Mouse (Mus musculus) intestine, embryonic 16.5 days (tissue): ENCODE results near the gene Adam1b. TPM values are rescaled to one million over a fixed set of nuclear protein-coding genes. Genes with fewer than 3 reads are reported as not detected.

Experiments
- ATAC-seq: fragments of 200-750 bp; cut with Nextera tagmentation; 2 replicates; pipeline ENCODE4 v1.8.0; 2017; ENCODE audit warnings: moderate TSS enrichment, moderate library complexity
- H3K27ac ChIP-seq: fragments of 300-500 bp; sonication (generic); 2 replicates; pipeline ENCODE4 v1.5.1; 2014; ENCODE audit warnings: mild to moderate bottlenecking, low read length
- H3K27me3 ChIP-seq: fragments of 300-500 bp; sonication (generic); replicated peaks from 2 replicates; pipeline ENCODE4 v1.6.1; 2014; ENCODE audit warnings: low read length, control low read depth, mixed read lengths; ENCODE audit not compliant: control insufficient read depth, insufficient read depth
- H3K36me3 ChIP-seq: fragments of 300-500 bp; sonication (generic); 2 replicates; pipeline ENCODE4 v1.6.1; 2014; ENCODE audit warnings: low read length, control low read depth; ENCODE audit not compliant: control insufficient read depth, insufficient read depth
- H3K4me1 ChIP-seq: fragments of 300-500 bp; sonication (generic); 2 replicates; pipeline ENCODE4 v1.6.1; 2014; ENCODE audit warnings: low read length, control low read depth, mixed read lengths; ENCODE audit not compliant: control insufficient read depth, insufficient read depth
- H3K4me2 ChIP-seq: fragments of 300-500 bp; sonication (generic); 2 replicates; pipeline ENCODE4 v1.6.1; 2014; ENCODE audit warnings: low read depth, low read length, control low read depth
- H3K4me3 ChIP-seq: fragments of 300-500 bp; sonication (generic); 2 replicates; pipeline ENCODE4 v1.5.1; 2014; ENCODE audit warnings: mild to moderate bottlenecking, low read length
- H3K9ac ChIP-seq: fragments of 300-500 bp; sonication (generic); 2 replicates; pipeline ENCODE4 v1.6.1; 2014; ENCODE audit warnings: low read depth, low read length
- H3K9me3 ChIP-seq: fragments of 300-500 bp; sonication (generic); 2 replicates; pipeline ENCODE4 v1.6.1; 2016; ENCODE audit warnings: low read length, control low read depth; ENCODE audit not compliant: control insufficient read depth
- WGBS: fragments of 180-500 bp; shearing (Covaris S2); extraction: QIAGEN DNeasy Blood & Tissue Kit; methylation state at CpG from one replicate; pipeline ENCODE4 v1.1.7; 2014; 5-methylcytosine and 5-hydroxymethylcytosine counted together
- polyA plus RNA-seq: library from polyadenylated mRNA; unstranded; fragments of >200 nt; fragmentation: Nextera tagmentation; extraction: Ambion mirVana; gene quantifications from 2 replicates; pipeline ENCODE4 v1.2.1, GENCODE M21; 2015

The Adam1b gene
- polyA plus RNA-seq, 1 experiment from 2014 or later, result not detected

- ATAC-seq, result peak; percentile 36; the same call in 1 of the 2 replicates
- Histone ChIP-seq H3K36me3 (no peaks in the 10 kb centered on the region), H3K9me3 (no peaks in the 10 kb centered on the region), H3K27ac (peak overlapping the region; percentile 20), H3K4me1 (peaks cover 11% of the 10 kb centered on the region), H3K4me3 (no peak overlapping the region), H3K4me2 (no peak overlapping the region), H3K27me3 (no peaks in the 10 kb centered on the region), H3K9ac (no peak overlapping the region)
- 18% methylated on average over 3 of the region's 3 CpGs for WGBS
Measured at GRCm38 (mm10) chr5:121469566-121469965, 33.7 kb downstream of the Adam1b start.

- Histone ChIP-seq H3K9ac (no peak overlapping the region), H3K4me1 (peaks cover 3% of the 10 kb centered on the region; the same call in 1 of the 2 replicates), H3K27ac (no peak overlapping the region), H3K27me3 (no peaks in the 10 kb centered on the region), H3K36me3 (no peaks in the 10 kb centered on the region), H3K4me2 (no peak overlapping the region), H3K9me3 (no peaks in the 10 kb centered on the region), H3K4me3 (no peak overlapping the region)
- ATAC-seq, result no peak
- 75% methylated on average over 5 of the region's 5 CpGs for WGBS
Measured at GRCm38 (mm10) chr5:121463601-121464250, 39.5 kb downstream of the Adam1b start.

- peak; percentile 73 for ATAC-seq
- Histone ChIP-seq H3K9ac (no peak overlapping the region), H3K36me3 (no peaks in the 10 kb centered on the region), H3K4me3 (no peak overlapping the region), H3K9me3 (no peaks in the 10 kb centered on the region), H3K27me3 (no peaks in the 10 kb centered on the region), H3K4me1 (peaks cover 3% of the 10 kb centered on the region; the same call in 1 of the 2 replicates), H3K27ac (no peak overlapping the region), H3K4me2 (no peak overlapping the region)
- 51% methylated on average over 5 of the region's 5 CpGs for WGBS
Measured at GRCm38 (mm10) chr5:121462967-121463366, 40.3 kb downstream of the Adam1b start.

- H3K4me2 ChIP-seq, result no peak overlapping the region
- H3K9me3 ChIP-seq, result no peaks in the 10 kb centered on the region
- peaks cover 3% of the 10 kb centered on the region; the same call in 1 of the 2 replicates for H3K4me1 ChIP-seq
- no peaks in the 10 kb centered on the region for H3K36me3 ChIP-seq
- no peak overlapping the region for H3K9ac ChIP-seq
- 38% methylated on average over 1 of the region's 1 CpGs for WGBS
- ATAC-seq, result 0 out of 2 replicates have a peak, but pooled peaks have one; percentile 15
- H3K27me3 ChIP-seq, result no peaks in the 10 kb centered on the region
- no peak overlapping the region for H3K4me3 ChIP-seq
- no peak overlapping the region for H3K27ac ChIP-seq
Measured at GRCm38 (mm10) chr5:121462171-121462502, 41.1 kb downstream of the Adam1b start.

- Histone ChIP-seq H3K4me2 (no peak overlapping the region), H3K4me1 (peaks cover 3% of the 10 kb centered on the region; the same call in 1 of the 2 replicates), H3K9ac (no peak overlapping the region), H3K9me3 (no peaks in the 10 kb centered on the region), H3K4me3 (no peak overlapping the region), H3K27ac (no peak overlapping the region), H3K27me3 (no peaks in the 10 kb centered on the region), H3K36me3 (no peaks in the 10 kb centered on the region)
- peak; percentile 63 for ATAC-seq
- 54% methylated on average over 4 of the region's 4 CpGs for WGBS
Measured at GRCm38 (mm10) chr5:121461339-121462170, 41.7 kb downstream of the Adam1b start.

GRCm38 (mm10) chr5:121455510-121456265 is 47.5 kb downstream of the Adam1b start:
- no peak for ATAC-seq
- H3K27ac ChIP-seq, result peak overlapping the region; percentile 33; the same call in 1 of the 2 replicates
- H3K4me2 ChIP-seq, result no peak overlapping the region
- H3K9ac ChIP-seq, result no peak overlapping the region
- peaks cover 25% of the 10 kb centered on the region for H3K4me1 ChIP-seq
- no peaks in the 10 kb centered on the region for H3K27me3 ChIP-seq
- no peak overlapping the region for H3K4me3 ChIP-seq
- WGBS, result 65% methylated on average over 9 of the region's 9 CpGs
- H3K9me3 ChIP-seq, result no peaks in the 10 kb centered on the region
- H3K36me3 ChIP-seq, result no peaks in the 10 kb centered on the region

DNA sequence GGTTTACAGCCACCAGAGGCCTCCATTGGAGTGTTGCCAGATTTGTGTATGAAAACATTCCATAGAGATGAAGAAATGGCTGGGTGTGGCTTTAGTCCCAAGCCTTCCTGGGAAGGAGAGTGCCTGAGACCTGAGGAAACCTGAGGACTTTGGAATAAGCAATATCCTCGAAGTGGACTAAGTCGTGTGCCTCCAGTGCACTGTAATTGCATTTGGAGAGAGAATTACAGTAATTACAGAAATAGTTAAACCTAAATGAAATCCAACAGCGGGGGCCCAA is 48.8 kb downstream of the Adam1b start:
- Histone ChIP-seq H3K27ac (peak overlapping the region; percentile 68), H3K9me3 (no peaks in the 10 kb centered on the region), H3K9ac (peak overlapping the region; percentile 20; the same call in 1 of the 2 replicates), H3K27me3 (no peaks in the 10 kb centered on the region), H3K4me1 (peaks cover 31% of the 10 kb centered on the region), H3K36me3 (no peaks in the 10 kb centered on the region), H3K4me2 (peak overlapping the region; percentile 26; the same call in 1 of the 2 replicates), H3K4me3 (no peak overlapping the region)
- ATAC-seq, result peak; percentile 59
- WGBS, result 47% methylated on average over 3 of the region's 3 CpGs

- no peaks in the 10 kb centered on the region for H3K36me3 ChIP-seq
- peak overlapping the region; percentile 99; the same call in 1 of the 2 replicates for H3K9ac ChIP-seq
- ATAC-seq, result peak; percentile 21
- H3K4me3 ChIP-seq, result no peak overlapping the region
- H3K27me3 ChIP-seq, result no peaks in the 10 kb centered on the region
- 65% methylated on average over 13 of the region's 13 CpGs for WGBS
- H3K9me3 ChIP-seq, result no peaks in the 10 kb centered on the region
- H3K4me2 ChIP-seq, result peak overlapping the region; percentile 23; the same call in 1 of the 2 replicates
- peaks cover 31% of the 10 kb centered on the region for H3K4me1 ChIP-seq
- H3K27ac ChIP-seq, result peak overlapping the region; percentile 63
Measured at GRCm38 (mm10) chr5:121453743-121454502, 49.3 kb downstream of the Adam1b start.
